ENCODE assay signal across 8 mouse cellular contexts in the genomic region with DNA sequence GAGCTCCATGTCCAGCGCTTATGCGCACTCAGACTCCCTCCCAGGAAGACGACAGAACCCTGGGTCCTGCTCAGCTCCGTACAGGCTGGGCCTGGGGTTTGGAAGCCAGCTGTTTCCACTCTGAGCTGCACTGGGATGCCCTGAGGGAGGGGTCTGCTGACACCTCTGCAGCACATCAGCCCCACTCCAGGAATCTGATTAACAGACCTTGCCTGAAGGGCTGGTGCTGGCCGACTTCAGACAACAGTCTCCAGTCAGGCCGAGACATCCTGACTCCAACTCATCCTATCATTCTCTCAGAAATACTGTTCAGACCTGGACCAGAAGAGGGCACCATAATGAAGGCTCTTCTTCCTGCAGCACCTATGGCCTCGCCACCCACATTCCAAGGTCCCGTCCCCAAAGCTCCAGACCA. TPM values are rescaled to one million over a fixed set of nuclear protein-coding genes. Genes with fewer than 3 reads are reported as not detected.
DNase-seq lines count a peak whose midpoint lies in the region; ATAC-seq and TF ChIP-seq lines count a peak whose summit lies in the region.

No protein-coding gene starts in this region.

- H3K4me3 ChIP-seq in hindbrain, embryonic 11.5 days (ENCODE audit: low read depth, low read length) = no peak overlapping the region
- no peak overlapping the region for H3K4me3 ChIP-seq in hindbrain, embryonic 10.5 days
- no peak overlapping the region for H3K4me3 ChIP-seq in ES-E14 (ENCODE audit: insufficient read depth in 1 of 2, low read depth in 1 of 2, low read length in 2 of 2, poor library complexity in 1 of 2, severe bottlenecking in 1 of 2)
- no peak overlapping the region for H3K4me3 ChIP-seq in cortical plate, adult 2 months (ENCODE audit: insufficient read depth, low read length)
- H3K4me3 ChIP-seq in kidney, embryonic 16.5 days (ENCODE audit: low read length) = no peak overlapping the region

- no peak for DNase-seq in hindbrain, embryonic 11.5 days (ENCODE audit: low spot score)
- DNase-seq in hindbrain, embryonic 10.5 days (ENCODE audit: low spot score) = no peak
- DNase-seq in ES-E14 (ENCODE audit: low read depth, low spot score) = peak; percentile 40
- no peak for DNase-seq in testis, postnatal 10 days (ENCODE audit: low spot score)
- no peak for DNase-seq in ovary, postnatal 36 days (ENCODE audit: low spot score)

- H3K36me3 ChIP-seq in hindbrain, embryonic 11.5 days (ENCODE audit: control insufficient read depth, insufficient read depth, low read length) = no peaks in the 10 kb centered on the region
- no peaks in the 10 kb centered on the region for H3K36me3 ChIP-seq in hindbrain, embryonic 10.5 days
- peaks cover 3% of the 10 kb centered on the region; the same call in 1 of the 2 replicates for H3K36me3 ChIP-seq in ES-E14 (ENCODE audit: control insufficient read depth, insufficient read depth, low read length, poor library complexity, severe bottlenecking)
- no peaks in the 10 kb centered on the region for H3K36me3 ChIP-seq in kidney, embryonic 16.5 days (ENCODE audit: insufficient read depth, low read length)

- TF ChIP-seq CTCF in cortical plate, adult 2 months (IDR thresholded peaks at IDR 0.05; ENCODE audit: extremely low read depth, insufficient read depth, low read length) = peak; percentile 23; the same call in 1 of the 2 replicates

- no peak overlapping the region for H3K27ac ChIP-seq in hindbrain, embryonic 11.5 days (ENCODE audit: low read depth, low read length)
- H3K27ac ChIP-seq in hindbrain, embryonic 10.5 days = no peak overlapping the region
- no peak overlapping the region for H3K27ac ChIP-seq in ES-E14 (ENCODE audit: insufficient read depth, low read depth, low read length, poor library complexity, severe bottlenecking)
- no peak overlapping the region for H3K27ac ChIP-seq in cortical plate, adult 2 months (ENCODE audit: insufficient read depth, low read length)
- H3K27ac ChIP-seq in kidney, embryonic 16.5 days (ENCODE audit: low read length) = no peak overlapping the region

- H3K9me3 ChIP-seq in hindbrain, embryonic 11.5 days (ENCODE audit: control insufficient read depth, low read length) = no peaks in the 10 kb centered on the region
- H3K9me3 ChIP-seq in hindbrain, embryonic 10.5 days = no peaks in the 10 kb centered on the region
- peaks cover 1% of the 10 kb centered on the region; the same call in 1 of the 2 replicates for H3K9me3 ChIP-seq in ES-E14 (ENCODE audit: control insufficient read depth, insufficient read depth, low read depth, low read length)
- H3K9me3 ChIP-seq in kidney, embryonic 16.5 days (ENCODE audit: low read length) = no peaks in the 10 kb centered on the region

- WGBS in hindbrain, embryonic 11.5 days = 63% methylated on average over 8 of the region's 8 CpGs
- WGBS in hindbrain, embryonic 10.5 days = 65% methylated on average over 8 of the region's 8 CpGs
- WGBS in kidney, embryonic 16.5 days = 43% methylated on average over 8 of the region's 8 CpGs

- no peaks in the 10 kb centered on the region for H3K27me3 ChIP-seq in hindbrain, embryonic 11.5 days (ENCODE audit: control insufficient read depth, insufficient read depth, low read length)
- no peaks in the 10 kb centered on the region for H3K27me3 ChIP-seq in hindbrain, embryonic 10.5 days (ENCODE audit: insufficient read depth, poor library complexity, severe bottlenecking)
- H3K27me3 ChIP-seq in kidney, embryonic 16.5 days (ENCODE audit: insufficient read depth, low read length) = no peaks in the 10 kb centered on the region

- 0 out of 2 replicates have a peak, but pooled peaks have one; percentile 32 for ATAC-seq in hindbrain, embryonic 11.5 days (ENCODE audit: low FRiP score)
- peak; percentile 75 for ATAC-seq in kidney, embryonic 16.5 days (ENCODE audit: low FRiP score, low TSS enrichment)
- ATAC-seq in megakaryocyte, adult 5-6 weeks (ENCODE audit: poor library complexity, severe bottlenecking) = no peak

- no peak for TF ChIP-seq POLR2A in cortical plate, adult 2 months (IDR thresholded peaks at IDR 0.05; ENCODE audit: extremely low read depth, insufficient read depth, low read length)

- H3K4me2 ChIP-seq in hindbrain, embryonic 11.5 days (replicated peaks; ENCODE audit: low read depth, low read length) = no peak overlapping the region
- H3K4me2 ChIP-seq in kidney, embryonic 16.5 days (replicated peaks; ENCODE audit: low read depth, low read length) = no peak overlapping the region

- H3K9ac ChIP-seq in hindbrain, embryonic 11.5 days (ENCODE audit: low read depth, low read length) = no peak overlapping the region
- H3K9ac ChIP-seq in ES-E14 (ENCODE audit: insufficient read depth, low read depth, low read length, poor library complexity, severe bottlenecking) = peak overlapping the region; percentile 35; the same call in 1 of the 2 replicates
- H3K9ac ChIP-seq in kidney, embryonic 16.5 days (replicated peaks; ENCODE audit: low read length) = no peak overlapping the region

- in situ Hi-C loops in ES-E14 (cut with MboI; ENCODE audit: low sequenced_read_pairs in 2 of 2, unreplicated experiment in 2 of 2) = no loop called here

- no peaks in the 10 kb centered on the region for H3K4me1 ChIP-seq in hindbrain, embryonic 11.5 days (replicated peaks; ENCODE audit: control insufficient read depth, insufficient read depth, low read length)
- 0 out of 2 replicates have a peak, but pooled peaks cover 3% of the 10 kb centered on the region for H3K4me1 ChIP-seq in hindbrain, embryonic 10.5 days (replicated peaks)
- peaks cover 0 to 2% of the 10 kb centered on the region in 2 experiments; a peak in 1 of 4 replicates for H3K4me1 ChIP-seq in ES-E14 (ENCODE audit: control insufficient read depth in 2 of 2, insufficient read depth in 2 of 2, low read length in 2 of 2, poor library complexity in 1 of 2)
- H3K4me1 ChIP-seq in cortical plate, adult 2 months (ENCODE audit: control insufficient read depth, insufficient read depth, low read length) = peaks cover 13% of the 10 kb centered on the region
- H3K4me1 ChIP-seq in kidney, embryonic 16.5 days (ENCODE audit: insufficient read depth, low read length) = no peaks in the 10 kb centered on the region

TF ChIP-seq in ES-E14, 5 proteins besides CTCF, POLR2A, EP300 and RAD21:
- TF ChIP-seq ZC3H11A (IDR thresholded peaks at IDR 0.05; ENCODE audit: borderline replicate concordance, low read depth, low read length) (no peak), ZNF384 (IDR thresholded peaks at IDR 0.05; ENCODE audit: low read depth, low read length) (no peak), MAFK (IDR thresholded peaks at IDR 0.05; ENCODE audit: insufficient read depth, low read depth, low read length) (no peak), HCFC1 (IDR thresholded peaks at IDR 0.05; ENCODE audit: borderline replicate concordance, insufficient read depth, low read length) (no peak), CHD2 (IDR thresholded peaks at IDR 0.05; ENCODE audit: low read depth, low read length) (no peak)
TF ChIP-seq in ES-E14: peak in this region for 0.

RNA-seq across cellular contexts. Expression of gene Ryr2, which starts 49.4 kb away (rescaled TPM):
- polyA plus RNA-seq in hindbrain, embryonic 11.5 days (2014; fragmentation: Nextera tagmentation; extraction: Ambion mirVana) = 0.39 and 1.5 TPM in 2 replicates
- polyA plus RNA-seq in hindbrain, embryonic 10.5 days (2016; fragmentation: Nextera tagmentation; extraction: Ambion mirVana) = 0.43 and 0.50 TPM in 2 replicates
- total RNA-seq in ES-E14 (2012; rRNA removed) = 7.0 and 8.1 TPM in 2 replicates
- 62.3 and 71.8 TPM in 2 replicates for polyA plus RNA-seq in cortical plate, adult 2 months (2012; rRNA removed)
- 0.19 and 0.42 TPM in 2 replicates for polyA plus RNA-seq in kidney, embryonic 16.5 days (2015; fragmentation: Nextera tagmentation; extraction: Ambion mirVana)
- total RNA-seq in megakaryocyte, adult 5-6 weeks (2015) = not detected in 2 replicates
- total RNA-seq in megakaryocyte, adult 5-6 weeks (2017) = not detected in 2 replicates

Comparison
In these comparisons a context has a peak if more than half of its experiments do, and no peak if none do; other contexts are left out.
1. RNA of gene Ryr2, which starts 49.4 kb away (polyA plus RNA-seq): 62.3 to 71.8 TPM in cortical plate, adult 2 months; 0.39 to 1.5 TPM in hindbrain, embryonic 11.5 days, 0.43 to 0.50 TPM in hindbrain, embryonic 10.5 days and 0.19 to 0.42 TPM in kidney, embryonic 16.5 days; every median in the first group is over 10 times any median in the second.